Mouse (Mus musculus) erythroblast, embryonic 14.5 days (primary cell): ENCODE results near the gene Fcamr.

Experiments
- GATA1 ChIP-seq: IDR thresholded peaks from 2 replicates; pipeline ENCODE4 v1.6.1; 2012; ENCODE audit warnings: low read length, inconsistent platforms, mixed read lengths
- TAL1 ChIP-seq: IDR thresholded peaks from 3 replicates; pipeline ENCODE4 v1.6.1; 2012; ENCODE audit warnings: low read length, inconsistent platforms, mixed read lengths

GRCm38 (mm10) chr1:130799399-130799798, 1.3 kb upstream of the Fcamr start:
- TF ChIP-seq GATA1 (no peak), TAL1 (no peak)
